Mouse (Mus musculus) testis, adult 2 months (tissue): Measurements from ENCODE around the gene Ces1c.

Experiments
- CTCF ChIP-seq: fragments of 200-500 bp; IDR thresholded peaks from 2 replicates; pipeline ENCODE4 v1.5.1; 2012; ENCODE audit warnings: low read depth, mild to moderate bottlenecking, inconsistent platforms, low read length, moderate library complexity; ENCODE audit not compliant: control insufficient read depth, insufficient read depth, insufficient replicate concordance
- POLR2A ChIP-seq: fragments of 200-500 bp; IDR thresholded peaks from 2 replicates; pipeline ENCODE4 v1.6.1; 2012; ENCODE audit warnings: low read depth, mild to moderate bottlenecking, inconsistent platforms, low read length, moderate library complexity; ENCODE audit not compliant: control insufficient read depth

GRCm38 (mm10) chr8:93063416-93064117 is 67.5 kb downstream of the Ces1c start:
- TF ChIP-seq POLR2A (no peak), CTCF (no peak)
